In genomic region chr4:41696930-41697841, GRCm38 (mm10) we compare ENCODE assay signal across 8 mouse cellular contexts. TPM values are rescaled to one million over a fixed set of nuclear protein-coding genes. Genes with fewer than 3 reads are reported as not detected.
A peak's percentile ranks its signal among the peaks of the same experiment; 100 is the strongest.
DNase-seq lines count a peak whose midpoint lies in the region; ATAC-seq lines count a peak whose summit lies in the region.
"Not testable (repeated sequence)": the region's sequence is repeated elsewhere in the genome, so short reads cannot be mapped to it uniquely, and the experiment has no call there.

Gene Cntfr (minus strand): TSS chr4:41697089.

- H3K4me2 ChIP-seq in forebrain, embryonic 13.5 days = peak within 1 kb of the TSS; percentile 49
- peak within 1 kb of the TSS; percentile 43; the same call in 1 of the 2 replicates for H3K4me2 ChIP-seq in heart, embryonic 16.5 days (ENCODE audit: low read depth, low read length)
- H3K4me2 ChIP-seq in liver, embryonic 12.5 days = peak within 1 kb of the TSS; percentile 31; the same call in 1 of the 2 replicates
- not testable (repeated sequence) for H3K4me2 ChIP-seq in neural tube, embryonic 11.5 days (ENCODE audit: low read depth); stomach, embryonic 16.5 days (ENCODE audit: low read depth, low read length)

- not testable (repeated sequence) for H3K27me3 ChIP-seq in forebrain, embryonic 13.5 days; heart, embryonic 16.5 days (ENCODE audit: control insufficient read depth, insufficient read depth, low read length); neural tube, embryonic 11.5 days (ENCODE audit: control insufficient read depth, insufficient read depth, low read length); stomach, embryonic 16.5 days (ENCODE audit: control insufficient read depth, insufficient read depth, low read length)
- peaks cover 53% of the 10 kb centered on the region for H3K27me3 ChIP-seq in liver, embryonic 12.5 days (replicated peaks)

- H3K4me3 ChIP-seq in forebrain, embryonic 13.5 days; heart, embryonic 16.5 days (ENCODE audit: low read length); liver, embryonic 12.5 days; neural tube, embryonic 11.5 days (ENCODE audit: low read depth, low read length); stomach, embryonic 16.5 days (replicated peaks; ENCODE audit: low read length): not testable (repeated sequence)

- not testable (repeated sequence) for H3K9me3 ChIP-seq in forebrain, embryonic 13.5 days (replicated peaks); heart, embryonic 16.5 days (replicated peaks; ENCODE audit: control insufficient read depth, low read length); liver, embryonic 12.5 days (replicated peaks); neural tube, embryonic 11.5 days (ENCODE audit: control insufficient read depth, low read length); stomach, embryonic 16.5 days (replicated peaks; ENCODE audit: control insufficient read depth, low read length)

- H3K9ac ChIP-seq in forebrain, embryonic 13.5 days; heart, embryonic 16.5 days (ENCODE audit: low read length); liver, embryonic 12.5 days; neural tube, embryonic 11.5 days (ENCODE audit: low read length); stomach, embryonic 16.5 days (ENCODE audit: low read length): not testable (repeated sequence)

- H3K4me1 ChIP-seq in forebrain, embryonic 13.5 days; heart, embryonic 16.5 days (ENCODE audit: control insufficient read depth, insufficient read depth, low read length); liver, embryonic 12.5 days; neural tube, embryonic 11.5 days (ENCODE audit: control insufficient read depth, insufficient read depth, low read length); stomach, embryonic 16.5 days (ENCODE audit: control insufficient read depth, insufficient read depth, low read length): not testable (repeated sequence)

- not testable (repeated sequence) for ATAC-seq in forebrain, embryonic 13.5 days; heart, embryonic 16.5 days (replicated peaks; ENCODE audit: extremely low read depth, insufficient read depth, low FRiP score); liver, embryonic 12.5 days; neural tube, embryonic 11.5 days (ENCODE audit: insufficient read depth, low FRiP score, low TSS enrichment); stomach, embryonic 16.5 days (ENCODE audit: insufficient read depth, low FRiP score)

- not testable (repeated sequence) for H3K36me3 ChIP-seq in forebrain, embryonic 13.5 days (ENCODE audit: poor library complexity, severe bottlenecking); heart, embryonic 16.5 days (ENCODE audit: control insufficient read depth, insufficient read depth); liver, embryonic 12.5 days; neural tube, embryonic 11.5 days (ENCODE audit: control insufficient read depth, insufficient read depth, low read length); stomach, embryonic 16.5 days (ENCODE audit: control insufficient read depth, insufficient read depth, low read length)

- not testable (repeated sequence) for H3K27ac ChIP-seq in forebrain, embryonic 13.5 days; heart, embryonic 16.5 days (ENCODE audit: low read length); liver, embryonic 12.5 days; neural tube, embryonic 11.5 days (ENCODE audit: low read depth, low read length); stomach, embryonic 16.5 days (ENCODE audit: low read length)

- peak; percentile 82 for DNase-seq in CD4-positive, CD25-positive, alpha-beta regulatory T cell, adult 2 months (ENCODE audit: low read depth, low spot score)
- DNase-seq in c-Kit-positive CD71-positive TER-119-positive erythroid progenitor cells, embryonic 14.5 days (ENCODE audit: low spot score) = peak; percentile 48
- DNase-seq in kidney, postnatal 14 days = peak; percentile 87
- DNase-seq in neural tube, embryonic 11.5 days (ENCODE audit: low spot score) = peak; percentile 82

- WGBS in forebrain, embryonic 13.5 days = 14% methylated on average over 35 of the region's 40 CpGs
- 12% methylated on average over 29 of the region's 40 CpGs for WGBS in heart, embryonic 16.5 days
- 5% methylated on average over 29 of the region's 40 CpGs for WGBS in liver, embryonic 12.5 days (ENCODE audit: insufficient replicate concordance)
- 12% methylated on average over 26 of the region's 40 CpGs for WGBS in neural tube, embryonic 11.5 days
- WGBS in stomach, embryonic 16.5 days = 28% methylated on average over 29 of the region's 40 CpGs

RNA-seq across cellular contexts. Expression of gene Cntfr, which starts in this region (rescaled TPM):
- 21.1 and 21.8 TPM in 2 replicates for polyA plus RNA-seq in forebrain, embryonic 13.5 days (2015; fragmentation: Nextera tagmentation; extraction: Ambion mirVana)
- polyA plus RNA-seq in heart, embryonic 16.5 days (2015; fragmentation: Nextera tagmentation; extraction: Ambion mirVana) = 1.5 and 2.0 TPM in 2 replicates
- 1.4 and 1.7 TPM in 2 replicates for polyA plus RNA-seq in liver, embryonic 12.5 days (2016; fragmentation: Nextera tagmentation; extraction: Ambion mirVana)
- 43.8 and 44.2 TPM in 2 replicates for polyA plus RNA-seq in neural tube, embryonic 11.5 days (2014; fragmentation: Nextera tagmentation; extraction: Ambion mirVana)
- 10.1 and 10.5 TPM in 2 replicates for polyA plus RNA-seq in stomach, embryonic 16.5 days (2015; fragmentation: Nextera tagmentation; extraction: Ambion mirVana)
